ENCODE assay signal across 7 mouse cellular contexts in genomic region chr10:128458719-128459408, GRCm38 (mm10). TPM values are rescaled to one million over a fixed set of nuclear protein-coding genes. Genes with fewer than 3 reads are reported as not detected.
A peak's percentile ranks its signal among the peaks of the same experiment; 100 is the strongest.
DNase-seq lines count a peak whose midpoint lies in the region; ATAC-seq and TF ChIP-seq lines count a peak whose summit lies in the region.

Smarcc2 (plus strand) TSS chr10:128459248.

- H3K4me2 ChIP-seq in embryonic facial prominence, embryonic 12.5 days (replicated peaks) = peak within 1 kb of the TSS; percentile 85
- peak within 1 kb of the TSS; percentile 81 for H3K4me2 ChIP-seq in limb, embryonic 11.5 days (ENCODE audit: low read depth, severe bottlenecking)
- peak within 1 kb of the TSS; percentile 92 for H3K4me2 ChIP-seq in midbrain, embryonic 13.5 days (replicated peaks)

- H3K4me3 ChIP-seq in embryonic facial prominence, embryonic 12.5 days = peak within 1 kb of the TSS; percentile 94
- peak within 1 kb of the TSS; percentile 75 for H3K4me3 ChIP-seq in kidney, adult 2 months (ENCODE audit: insufficient read depth, low read depth, low read length)
- H3K4me3 ChIP-seq in limb, embryonic 11.5 days (ENCODE audit: low read depth, low read length) = peak within 1 kb of the TSS; percentile 90
- peak within 1 kb of the TSS; percentile 97 for H3K4me3 ChIP-seq in midbrain, embryonic 13.5 days (replicated peaks)
- peak within 1 kb of the TSS; percentile 88 for H3K4me3 ChIP-seq in small intestine, adult 2 months (ENCODE audit: low read depth, low read length)

- TF ChIP-seq CTCF in kidney, adult 2 months (conservative IDR thresholded peaks at IDR 0.05; ENCODE audit: insufficient read depth, insufficient read length, low read depth, low read length) = peak; percentile 37
- peak; percentile 31; the same call in 1 of the 2 replicates for TF ChIP-seq CTCF in small intestine, adult 2 months (IDR thresholded peaks at IDR 0.05; ENCODE audit: extremely low read depth, insufficient read length, insufficient replicate concordance, low read depth, low read length)

- H3K9ac ChIP-seq in embryonic facial prominence, embryonic 12.5 days = peak within 1 kb of the TSS; percentile 98
- H3K9ac ChIP-seq in limb, embryonic 11.5 days (ENCODE audit: low read length) = peak within 1 kb of the TSS; percentile 98
- H3K9ac ChIP-seq in midbrain, embryonic 13.5 days (replicated peaks) = peak within 1 kb of the TSS; percentile 99

- WGBS in embryonic facial prominence, embryonic 12.5 days = under 1% methylated on average over 66 of the region's 86 CpGs
- WGBS in kidney, adult 2 months = 1% methylated on average over 74 of the region's 86 CpGs
- 0% methylated on average over 78 of the region's 86 CpGs for WGBS in limb, embryonic 11.5 days
- WGBS in midbrain, embryonic 13.5 days = under 1% methylated on average over 56 of the region's 86 CpGs
- WGBS in small intestine, adult 2 months = under 1% methylated on average over 78 of the region's 86 CpGs

- H3K36me3 ChIP-seq in embryonic facial prominence, embryonic 12.5 days = peaks cover 20% of the 10 kb centered on the region
- peaks cover 4% of the 10 kb centered on the region; the same call in 1 of the 2 replicates for H3K36me3 ChIP-seq in kidney, adult 2 months (ENCODE audit: control insufficient read depth, insufficient read depth, low read length)
- H3K36me3 ChIP-seq in limb, embryonic 11.5 days (ENCODE audit: control insufficient read depth, insufficient read depth, low read length) = peaks cover 8% of the 10 kb centered on the region; the same call in 1 of the 2 replicates
- peaks cover 23% of the 10 kb centered on the region for H3K36me3 ChIP-seq in midbrain, embryonic 13.5 days
- H3K36me3 ChIP-seq in small intestine, adult 2 months (ENCODE audit: control insufficient read depth, insufficient read depth, low read length) = peaks cover 16% of the 10 kb centered on the region

- no peak for TF ChIP-seq POLR2A in kidney, adult 2 months (IDR thresholded peaks at IDR 0.05; ENCODE audit: low read depth, low read length)
- no peak for TF ChIP-seq POLR2A in small intestine, adult 2 months (IDR thresholded peaks at IDR 0.05; ENCODE audit: low read depth, low read length)

- H3K27me3 ChIP-seq in embryonic facial prominence, embryonic 12.5 days = no peaks in the 10 kb centered on the region
- H3K27me3 ChIP-seq in kidney, adult 2 months (replicated peaks; ENCODE audit: control insufficient read depth, insufficient read depth, low read length) = no peaks in the 10 kb centered on the region
- no peaks in the 10 kb centered on the region for H3K27me3 ChIP-seq in limb, embryonic 11.5 days (ENCODE audit: control insufficient read depth, insufficient read depth, low read length)
- no peaks in the 10 kb centered on the region for H3K27me3 ChIP-seq in midbrain, embryonic 13.5 days
- no peaks in the 10 kb centered on the region for H3K27me3 ChIP-seq in small intestine, adult 2 months (ENCODE audit: control insufficient read depth, insufficient read depth, low read length)

- peak; percentile 92 for DNase-seq in adrenal gland, postnatal 25 days
- DNase-seq in heart, adult 18-20 months = peak; percentile 84 to 91
- peak; percentile 89 for DNase-seq in kidney, adult 2 months
- DNase-seq in limb, embryonic 11.5 days (ENCODE audit: low spot score) = peak; percentile 84

- peak within 1 kb of the TSS; percentile 96 for H3K27ac ChIP-seq in embryonic facial prominence, embryonic 12.5 days
- peak within 1 kb of the TSS; percentile 82 for H3K27ac ChIP-seq in kidney, adult 2 months (ENCODE audit: insufficient read depth, low read depth, low read length)
- H3K27ac ChIP-seq in limb, embryonic 11.5 days (replicated peaks; ENCODE audit: low read depth, low read length) = peak within 1 kb of the TSS; percentile 94
- H3K27ac ChIP-seq in midbrain, embryonic 13.5 days = peak within 1 kb of the TSS; percentile 97
- H3K27ac ChIP-seq in small intestine, adult 2 months (ENCODE audit: insufficient read depth, low read depth, low read length) = peak within 1 kb of the TSS; percentile 88

- ATAC-seq in embryonic facial prominence, embryonic 12.5 days (ENCODE audit: insufficient number of reproducible peaks, insufficient read depth, low FRiP score, low TSS enrichment) = peak; percentile 28
- peak; percentile 60 for ATAC-seq in limb, embryonic 11.5 days (ENCODE audit: insufficient number of reproducible peaks, low FRiP score, low TSS enrichment, low read depth)
- ATAC-seq in midbrain, embryonic 13.5 days = peak; percentile 80

- no peaks in the 10 kb centered on the region for H3K9me3 ChIP-seq in embryonic facial prominence, embryonic 12.5 days
- no peaks in the 10 kb centered on the region for H3K9me3 ChIP-seq in limb, embryonic 11.5 days (ENCODE audit: control insufficient read depth, low read length)
- H3K9me3 ChIP-seq in midbrain, embryonic 13.5 days = no peaks in the 10 kb centered on the region

- peaks cover 11% of the 10 kb centered on the region for H3K4me1 ChIP-seq in embryonic facial prominence, embryonic 12.5 days
- peaks cover 10% of the 10 kb centered on the region for H3K4me1 ChIP-seq in kidney, adult 2 months (ENCODE audit: control insufficient read depth, insufficient read depth, low read length)
- peaks cover 15% of the 10 kb centered on the region for H3K4me1 ChIP-seq in limb, embryonic 11.5 days (ENCODE audit: control insufficient read depth, insufficient read depth, low read length)
- peaks cover 18% of the 10 kb centered on the region for H3K4me1 ChIP-seq in midbrain, embryonic 13.5 days (replicated peaks)
- H3K4me1 ChIP-seq in small intestine, adult 2 months (ENCODE audit: control insufficient read depth, insufficient read depth, insufficient read length, low read length) = no peaks in the 10 kb centered on the region

RNA-seq across cellular contexts. Expression of gene Smarcc2, which starts in this region (rescaled TPM):
- total RNA-seq in adrenal gland, postnatal 25 days (2021) = 107 and 125 TPM in 2 replicates
- 121 and 125 TPM in 2 replicates for polyA plus RNA-seq in embryonic facial prominence, embryonic 12.5 days (2016; fragmentation: Nextera tagmentation; extraction: Ambion mirVana)
- total RNA-seq in heart, adult 18-20 months (2021) = 10 to 100 TPM; 75.4 to 75.8 TPM
- polyA plus RNA-seq in kidney, adult 2 months (2012; rRNA removed) = 81.3 and 81.4 TPM in 2 replicates
- polyA plus RNA-seq in limb, embryonic 11.5 days (2014; fragmentation: Nextera tagmentation; extraction: Ambion mirVana) = 96.5 and 105 TPM in 2 replicates
- polyA plus RNA-seq in midbrain, embryonic 13.5 days (2015; fragmentation: Nextera tagmentation; extraction: Ambion mirVana) = 200 and 212 TPM in 2 replicates
- polyA plus RNA-seq in small intestine, adult 2 months (2012; rRNA removed) = 44.0 and 98.4 TPM in 2 replicates

Comparison
In these comparisons a context has a peak if more than half of its experiments do, and no peak if none do; other contexts are left out.
1. Peak in every context shown above with its lines: DNase-seq, ATAC-seq, H3K4me3 ChIP-seq and H3K27ac ChIP-seq.
2. ATAC-seq: peak in every context shown above with its lines; median percentile 80 in midbrain, embryonic 13.5 days; 60 in limb, embryonic 11.5 days; 28 in embryonic facial prominence, embryonic 12.5 days.